Mouse (Mus musculus) urinary bladder, postnatal 25 days (tissue): ENCODE results near the gene Hsd17b13.
A peak's percentile ranks its signal among the peaks of the same experiment; 100 is the strongest.
"Not testable (repeated sequence)": the region's sequence is repeated elsewhere in the genome, so short reads cannot be mapped to it uniquely, and the experiment has no call there.

Experiments used
- DNase-seq: peaks from one replicate; pipeline ENCODE4 v3.0.0; 2022; ENCODE audit warnings: low spot score

Hsd17b13 gene

GRCm38 (mm10) chr5:103977297-103977696 is at the start of gene Hsd17b13:
Gene Hsd17b13, minus strand, starts transcription at chr5:103977410.
- no peak for DNase-seq

DNA sequence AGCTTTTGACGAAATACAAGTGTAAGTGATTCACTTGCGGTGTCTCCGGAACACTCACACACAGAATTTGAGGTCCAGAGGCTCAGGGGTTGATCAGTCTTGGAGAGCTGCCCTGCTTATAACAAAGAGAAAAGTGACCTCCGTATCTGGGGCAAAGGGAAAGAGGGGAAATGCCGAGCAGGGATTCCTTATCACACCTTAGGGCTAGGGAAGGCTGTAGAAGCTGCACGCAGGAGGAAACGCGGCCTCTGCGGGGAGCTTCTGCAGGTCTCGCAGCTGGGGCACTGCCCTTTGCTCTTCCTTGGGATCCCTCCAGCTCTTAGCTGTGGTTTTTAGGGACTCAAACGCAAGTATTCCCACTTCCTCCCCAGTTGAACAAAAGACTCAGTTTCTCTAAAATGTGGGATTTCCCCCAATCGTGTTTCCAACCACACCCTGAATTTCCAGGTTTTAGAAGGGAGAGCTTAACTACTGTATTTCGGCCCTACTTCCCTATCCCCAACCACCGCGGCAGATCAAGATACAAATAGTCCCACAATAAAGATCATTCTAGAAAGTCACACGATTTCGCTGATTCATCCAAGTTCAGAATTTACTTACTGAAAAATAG is 48.1 kb upstream of the Hsd17b13 start:
- no peak for DNase-seq

- no peak for DNase-seq
Observed at GRCm38 (mm10) chr5:104024762-104025161, 47.6 kb upstream of the Hsd17b13 start.

- not testable (repeated sequence) for DNase-seq
Observed at GRCm38 (mm10) chr5:104024193-104024592, 47.0 kb upstream of the Hsd17b13 start.

DNA sequence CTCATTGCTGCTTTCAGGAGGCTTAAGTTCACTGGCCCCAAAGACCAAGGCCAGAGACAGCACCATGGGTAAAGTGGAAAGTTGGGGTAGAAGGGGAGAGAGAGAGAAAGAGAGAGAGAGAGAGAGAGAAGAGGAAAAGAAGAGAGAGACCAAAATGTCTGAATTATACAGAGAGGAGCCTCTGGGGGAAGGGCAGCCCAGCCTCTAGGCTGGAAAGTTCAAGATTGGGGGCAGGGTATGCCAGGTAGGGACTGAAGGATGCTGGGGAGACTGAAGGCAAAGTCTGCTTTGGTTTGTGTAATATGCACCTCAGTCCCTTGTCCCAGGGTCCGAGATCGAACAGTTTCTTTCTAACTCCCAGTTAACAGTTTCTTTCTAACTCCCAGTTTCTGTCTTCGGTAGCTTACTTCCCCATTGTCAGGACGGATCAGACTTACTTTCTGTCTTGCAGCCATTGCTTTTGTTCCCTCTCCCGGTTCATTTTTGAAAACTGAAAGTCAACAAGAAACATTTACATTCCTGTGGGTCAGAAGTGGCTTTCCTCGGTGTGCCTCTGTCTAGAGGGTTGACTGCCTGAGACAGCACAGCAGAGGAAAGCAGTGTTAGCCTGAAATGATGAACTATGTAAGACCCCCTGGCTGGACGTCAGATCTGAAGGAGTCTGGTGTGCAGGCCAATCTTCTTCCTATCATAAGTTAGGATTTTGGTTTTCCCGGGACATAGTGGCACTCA is 46.2 kb upstream of the Hsd17b13 start:
- DNase-seq, result no peak

DNA sequence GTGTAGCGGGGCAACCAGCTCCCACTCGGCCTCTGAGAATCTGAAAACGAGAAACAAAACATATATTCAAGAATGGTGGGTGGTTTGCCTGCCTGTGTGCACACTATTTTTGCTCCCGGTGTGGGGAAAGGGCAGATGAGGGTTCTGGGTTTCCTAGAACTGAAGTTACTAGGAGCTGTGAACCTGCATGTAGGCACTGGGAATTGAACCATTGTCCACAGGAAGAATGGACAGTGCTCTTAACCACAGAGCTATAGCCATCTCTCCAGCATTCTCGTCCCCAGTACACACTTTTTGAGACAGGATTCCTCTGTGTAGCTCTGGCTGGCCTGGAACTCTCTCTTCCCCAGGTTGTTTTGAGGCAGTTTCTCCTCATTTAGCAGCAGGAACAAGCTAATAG is 45.3 kb upstream of the Hsd17b13 start:
- DNase-seq, result no peak

- peak; percentile 70 for DNase-seq
Observed at GRCm38 (mm10) chr5:104021597-104022378, 44.6 kb upstream of the Hsd17b13 start, which contains the start of gene Hsd17b11. Gene Hsd17b11, minus strand, starts transcription at chr5:104021919.

- DNase-seq, result no peak
Observed at GRCm38 (mm10) chr5:104011419-104011818, 34.2 kb upstream of the Hsd17b13 start.

DNA sequence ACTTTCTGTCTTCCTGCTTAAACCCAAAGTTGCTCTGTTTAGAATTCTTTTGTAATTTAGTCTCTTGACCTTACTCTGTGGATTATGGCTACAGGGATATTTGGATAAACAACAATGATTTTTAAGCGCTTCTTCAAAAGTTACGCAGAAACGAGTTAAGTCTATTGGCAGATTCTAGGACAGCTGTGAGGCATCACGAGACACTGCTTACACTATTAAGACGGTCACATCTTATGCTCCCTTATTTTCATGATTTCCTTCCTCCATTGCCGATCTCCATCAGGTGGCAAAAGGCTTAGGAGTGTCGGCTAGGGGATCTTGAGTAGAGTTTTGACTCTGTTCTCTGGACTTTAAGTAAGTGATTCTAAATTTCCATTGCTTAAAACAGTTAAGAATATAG is 33.1 kb upstream of the Hsd17b13 start:
- no peak for DNase-seq

GRCm38 (mm10) chr5:104009421-104009820 is 32.2 kb upstream of the Hsd17b13 start:
- DNase-seq, result no peak

DNA sequence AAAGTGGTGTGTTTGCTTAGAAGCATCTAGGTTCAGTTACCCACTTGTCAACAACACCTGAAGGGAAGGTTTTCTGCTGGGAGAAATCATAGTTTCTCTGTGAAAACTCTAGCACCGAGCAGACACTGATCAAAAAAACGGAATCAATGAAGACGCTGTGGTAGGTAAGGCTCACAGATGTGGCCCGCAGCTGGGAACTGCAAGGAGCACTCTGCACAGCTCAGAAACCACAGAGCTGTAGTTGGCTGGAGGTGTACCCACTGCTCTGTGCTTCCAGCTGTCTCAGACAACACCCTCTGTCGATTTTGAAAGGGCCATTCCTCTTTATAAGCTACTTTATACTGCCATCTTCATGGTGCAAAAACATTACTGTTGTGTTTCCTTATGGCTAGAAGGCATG is 30.6 kb upstream of the Hsd17b13 start:
- DNase-seq, result no peak

DNA sequence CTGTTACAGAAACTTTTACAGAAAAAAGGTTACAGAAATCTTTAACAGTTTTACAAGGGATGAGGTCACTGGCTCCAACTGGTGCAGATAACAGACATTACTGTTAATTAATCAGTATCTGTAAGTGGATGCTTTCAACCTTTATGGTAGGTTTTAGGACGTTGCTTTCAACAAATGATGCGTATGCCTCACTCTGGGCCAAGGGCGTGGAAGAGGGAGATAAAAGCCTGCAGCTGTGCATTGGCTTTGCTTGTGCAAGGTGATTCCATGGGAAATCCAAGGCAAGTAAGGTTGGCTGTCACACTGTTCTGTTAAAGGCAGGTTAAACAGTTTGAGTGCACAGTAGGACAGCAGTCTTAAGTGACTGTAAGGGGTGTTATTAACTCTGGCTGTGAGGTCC is 29.6 kb upstream of the Hsd17b13 start:
- no peak for DNase-seq

GRCm38 (mm10) chr5:104003955-104004354 is 26.7 kb upstream of the Hsd17b13 start:
- no peak for DNase-seq

GRCm38 (mm10) chr5:104003256-104003931 is 26.2 kb upstream of the Hsd17b13 start:
- no peak for DNase-seq

DNA sequence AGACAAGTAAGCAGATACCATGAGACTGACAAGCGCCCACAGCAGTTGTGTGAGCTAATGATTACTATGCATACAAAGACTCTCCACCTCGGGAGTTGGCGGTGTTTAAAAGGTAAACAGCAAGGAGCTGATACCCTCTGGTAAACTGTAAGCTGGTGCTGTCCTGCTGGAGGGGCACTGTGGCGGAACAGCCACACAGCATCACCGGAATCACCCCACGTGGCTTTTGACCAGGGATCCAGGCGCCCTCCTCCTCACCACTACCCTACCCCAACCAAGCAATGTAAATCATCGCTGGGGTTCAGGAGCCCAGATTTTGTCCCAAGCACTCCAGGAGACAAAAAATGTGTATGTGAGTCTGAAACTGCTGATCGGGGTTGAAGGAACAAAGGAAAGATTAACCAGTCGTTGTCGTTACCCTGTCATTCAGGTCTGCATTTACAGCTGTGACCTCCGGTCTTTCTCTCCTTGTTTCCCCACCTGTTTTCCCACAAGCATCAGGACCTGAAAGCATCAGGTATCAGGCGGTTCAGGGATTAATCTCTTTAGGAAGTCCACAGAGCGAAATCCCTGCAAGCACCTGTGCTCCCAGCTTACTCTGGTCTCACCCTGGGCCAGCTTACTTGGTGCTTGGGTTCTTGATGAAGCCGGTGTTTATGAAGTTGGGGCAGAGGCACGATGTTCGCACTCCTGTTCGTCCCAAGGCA is 25.5 kb upstream of the Hsd17b13 start:
- no peak for DNase-seq

- DNase-seq, result peak; percentile 87
Observed at GRCm38 (mm10) chr5:103999738-104000137, 22.5 kb upstream of the Hsd17b13 start.

- no peak for DNase-seq
Observed at GRCm38 (mm10) chr5:103998739-103999138, 21.5 kb upstream of the Hsd17b13 start.

GRCm38 (mm10) chr5:103995181-103995580 is 18.0 kb upstream of the Hsd17b13 start:
- no peak for DNase-seq

GRCm38 (mm10) chr5:103994669-103995068 is 17.5 kb upstream of the Hsd17b13 start:
- no peak for DNase-seq

DNA sequence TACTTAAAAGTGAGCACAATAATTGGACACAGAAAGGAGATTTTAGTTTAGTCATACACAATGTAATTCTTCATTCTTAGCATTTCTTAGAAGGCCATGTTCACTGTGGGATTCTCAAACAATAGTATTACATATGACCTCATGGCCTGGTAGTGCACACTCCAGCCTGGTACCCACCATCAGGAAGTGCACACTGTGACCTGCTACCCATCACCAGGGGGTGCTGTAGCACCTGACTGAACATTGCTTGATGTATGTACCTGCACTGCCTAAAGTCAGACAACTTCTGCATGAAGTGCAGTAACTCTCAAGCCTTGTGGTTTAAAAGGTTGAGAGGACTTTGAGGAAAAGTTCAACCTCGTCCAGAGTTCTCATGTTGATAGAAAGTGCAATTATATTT is 16.4 kb upstream of the Hsd17b13 start:
- no peak for DNase-seq

GRCm38 (mm10) chr5:103992831-103993230 is 15.6 kb upstream of the Hsd17b13 start:
- no peak for DNase-seq
